ENCODE assay signal across 13 mouse cellular contexts in genomic region chr17:27986106-27986505, GRCm38 (mm10).
A peak's percentile ranks its signal among the peaks of the same experiment; 100 is the strongest.
DNase-seq lines count a peak whose midpoint lies in the region.
"Had no signal": no experiment of that assay in that cellular context is flagged by ENCODE, and none has a peak within 500 bp of the region (broad histone marks: within the 10 kb centered on the region; RNA-seq: fewer than 3 reads in every experiment).

No protein-coding gene starts in this region.

- peak; percentile 90 for DNase-seq in brain, adult 2 months (ENCODE audit: low read depth, low spot score)
- DNase-seq in cerebellum, adult 18-20 months: peak; percentile 75 to 80
- DNase-seq in cerebellum, adult 9-11 months: peak; percentile 83
- peak; percentile 76 to 81 for DNase-seq in cerebellum, postnatal 36 days
- no peak for DNase-seq in adrenal gland, postnatal 14 days
- DNase-seq in Muller cell, postnatal 12 days (ENCODE audit: inconsistent ontology term): no peak
- DNase-seq in spleen, adult 18-20 months: no peak
- DNase-seq: adrenal gland, postnatal 25 days; embryo, embryonic 11 days; gastrocnemius, postnatal 10 days; heart, adult 18-20 months; heart, postnatal 14 days; kidney, adult 18-20 months had no signal

Comparison
In these comparisons a context has a peak if more than half of its experiments do, and no peak if none do; other contexts are left out.
1. DNase-seq: peak in brain, adult 2 months (single experiment), cerebellum, adult 18-20 months (2 of 2), cerebellum, adult 9-11 months (single experiment) and cerebellum, postnatal 36 days (2 of 2); none in adrenal gland, postnatal 14 days (single experiment), Muller cell, postnatal 12 days (single experiment) and spleen, adult 18-20 months (0 of 2).